Mouse (Mus musculus): ENCODE measurements around the gene Rab3a.

Rab3a gene

DNA sequence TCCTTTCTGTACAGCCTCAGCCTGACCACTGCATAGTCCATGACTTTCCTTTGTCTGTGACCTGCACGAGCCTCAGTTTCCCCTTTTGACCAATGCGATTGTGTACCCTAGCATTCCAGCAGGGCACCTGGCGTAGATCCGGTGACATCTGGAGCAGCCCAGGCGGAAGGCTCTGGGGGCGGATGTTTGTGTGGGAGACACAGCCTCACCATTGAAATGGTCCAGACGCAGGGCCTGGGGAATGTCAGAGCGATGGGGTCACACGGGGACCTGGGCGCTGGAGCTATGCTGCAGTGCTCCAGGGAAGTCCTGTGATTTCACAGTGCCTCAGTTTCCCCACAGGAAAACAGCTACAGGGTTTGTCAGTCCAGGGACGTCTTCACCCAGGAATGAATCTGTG, 12.3 kb upstream of the Rab3a start:
- DNase-seq (ENCODE audit: low spot score) = no peak

DNA sequence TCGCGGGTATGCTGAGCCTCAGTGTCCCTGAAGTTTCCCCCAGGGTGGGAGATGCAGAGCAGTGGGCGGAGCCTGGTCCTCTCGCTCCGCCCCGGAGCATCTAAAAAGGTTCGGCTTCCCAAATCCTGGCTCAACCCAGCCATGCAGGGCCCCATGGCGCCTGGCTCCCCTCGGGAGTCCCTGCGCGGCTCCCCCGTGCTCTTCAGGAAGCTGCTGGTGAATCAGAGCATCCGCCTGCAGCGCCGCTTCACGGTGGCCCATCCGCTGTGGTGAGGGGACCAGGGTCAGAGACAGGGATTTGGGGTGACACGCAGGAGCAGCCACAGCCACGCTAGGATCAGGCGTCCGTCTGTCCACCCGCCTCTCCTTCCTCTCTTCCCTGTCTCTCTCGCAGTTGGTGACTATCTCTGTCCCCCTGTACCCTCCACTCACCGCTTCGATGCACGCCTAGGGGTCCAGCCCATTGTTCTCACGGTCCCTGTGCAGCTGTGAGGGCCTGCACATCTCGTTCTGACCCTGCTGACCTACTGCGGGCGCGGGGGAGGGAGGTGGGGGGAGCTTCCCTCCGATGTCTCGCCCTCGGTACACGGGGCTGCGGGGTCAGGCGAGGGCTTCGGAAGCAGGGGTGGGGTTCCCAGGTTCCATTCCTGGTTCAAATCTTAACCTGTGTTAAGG, 11.4 kb upstream of the Rab3a start:
- no peak for DNase-seq (ENCODE audit: low spot score)

- DNase-seq (ENCODE audit: low spot score) = peak; percentile 42
These were observed 10.6 kb upstream of the Rab3a start for GRCm38 (mm10) chr8:70743656-70744590.

DNA sequence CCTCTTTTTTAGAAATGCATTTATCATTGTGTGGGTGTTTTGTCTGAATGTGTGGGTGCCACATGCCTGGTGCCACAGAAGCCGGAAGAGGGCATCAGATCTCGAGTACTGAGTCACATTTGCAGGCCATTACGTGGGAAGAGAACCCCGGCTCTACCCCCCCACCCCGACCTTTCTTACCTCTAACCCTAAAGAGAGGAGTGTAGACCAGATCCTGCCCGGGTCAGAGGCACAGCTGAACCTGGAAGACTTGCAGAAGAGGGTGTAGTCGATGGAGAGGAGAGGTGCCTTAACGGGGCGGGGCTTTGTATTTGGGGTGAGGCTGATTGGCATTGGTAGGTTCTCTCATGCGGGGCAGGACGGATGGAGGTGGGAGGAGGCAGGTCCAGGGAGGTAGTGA, 9.7 kb upstream of the Rab3a start:
- DNase-seq (ENCODE audit: low spot score) = no peak

- no peak for DNase-seq (ENCODE audit: low spot score)
These were observed 8.7 kb upstream of the Rab3a start for GRCm38 (mm10) chr8:70745691-70746220.

GRCm38 (mm10) chr8:70746676-70747075, 7.8 kb upstream of the Rab3a start:
- no peak for DNase-seq (ENCODE audit: low spot score)

- no peak for DNase-seq (ENCODE audit: low spot score)
These were observed 7.1 kb upstream of the Rab3a start for GRCm38 (mm10) chr8:70747211-70747890.

DNA sequence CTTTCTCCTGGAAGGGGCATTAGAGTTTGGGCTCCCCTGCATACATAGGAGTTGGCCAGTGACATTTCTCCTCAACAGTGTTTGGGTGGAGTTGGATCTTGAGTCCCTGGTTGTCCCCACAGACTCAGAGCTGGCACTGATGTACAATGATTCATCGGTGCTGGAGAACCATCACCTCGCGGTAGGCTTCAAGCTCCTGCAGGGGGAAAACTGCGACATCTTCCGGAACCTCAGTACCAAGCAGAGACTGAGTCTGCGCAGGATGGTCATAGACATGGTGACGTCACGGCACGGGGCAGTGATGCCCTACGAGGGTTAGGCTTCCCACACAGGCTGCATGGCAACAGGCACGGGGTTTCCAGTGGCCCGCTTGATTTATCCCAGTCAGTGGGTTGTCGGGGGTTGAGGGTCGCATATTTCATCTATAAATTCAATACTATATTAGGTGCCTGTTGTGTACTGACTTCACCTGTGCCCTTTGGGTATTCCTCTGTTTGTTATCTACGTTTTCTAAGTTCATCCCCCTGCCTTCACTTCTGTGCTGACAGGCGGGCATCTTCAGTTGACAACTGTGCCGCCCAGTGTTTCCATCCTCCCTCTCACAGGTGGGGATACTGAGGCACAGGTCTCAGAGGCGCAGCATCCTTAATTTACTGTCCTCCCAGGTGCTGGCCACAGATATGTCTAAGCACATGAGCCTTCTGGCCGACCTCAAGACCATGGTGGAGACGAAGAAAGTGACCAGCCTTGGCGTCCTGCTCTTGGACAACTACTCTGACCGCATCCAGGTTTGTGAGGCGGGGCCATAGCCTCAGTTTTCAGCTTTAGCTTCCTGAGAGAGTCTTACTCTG, 6.0 kb upstream of the Rab3a start:
- no peak for DNase-seq (ENCODE audit: low spot score)

DNA sequence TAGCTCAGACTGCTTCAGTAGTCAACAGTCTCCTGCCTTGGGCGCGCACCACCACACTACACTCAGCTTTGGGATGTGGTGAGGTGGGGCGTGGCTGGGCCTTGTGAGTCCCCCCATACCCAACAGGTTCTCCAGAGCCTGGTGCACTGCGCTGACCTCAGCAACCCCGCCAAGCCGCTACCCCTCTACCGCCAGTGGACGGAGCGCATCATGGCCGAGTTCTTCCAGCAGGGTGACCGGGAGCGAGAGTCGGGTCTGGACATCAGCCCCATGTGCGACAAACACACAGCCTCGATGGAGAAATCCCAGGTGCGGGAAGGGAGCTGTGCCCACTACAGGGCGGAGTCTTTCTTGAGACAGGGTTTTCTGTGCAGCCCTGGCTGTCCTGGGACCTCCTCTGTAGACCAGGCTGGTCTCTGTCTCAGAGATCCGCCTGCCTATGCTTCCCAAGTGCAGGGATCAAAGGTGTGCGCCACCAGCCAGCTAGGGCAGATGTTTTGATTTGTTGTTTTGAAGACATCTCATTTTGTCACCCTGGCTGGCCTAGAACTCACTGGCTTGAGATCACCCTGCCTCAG, 5.3 kb upstream of the Rab3a start:
- no peak for DNase-seq (ENCODE audit: low spot score)

DNA sequence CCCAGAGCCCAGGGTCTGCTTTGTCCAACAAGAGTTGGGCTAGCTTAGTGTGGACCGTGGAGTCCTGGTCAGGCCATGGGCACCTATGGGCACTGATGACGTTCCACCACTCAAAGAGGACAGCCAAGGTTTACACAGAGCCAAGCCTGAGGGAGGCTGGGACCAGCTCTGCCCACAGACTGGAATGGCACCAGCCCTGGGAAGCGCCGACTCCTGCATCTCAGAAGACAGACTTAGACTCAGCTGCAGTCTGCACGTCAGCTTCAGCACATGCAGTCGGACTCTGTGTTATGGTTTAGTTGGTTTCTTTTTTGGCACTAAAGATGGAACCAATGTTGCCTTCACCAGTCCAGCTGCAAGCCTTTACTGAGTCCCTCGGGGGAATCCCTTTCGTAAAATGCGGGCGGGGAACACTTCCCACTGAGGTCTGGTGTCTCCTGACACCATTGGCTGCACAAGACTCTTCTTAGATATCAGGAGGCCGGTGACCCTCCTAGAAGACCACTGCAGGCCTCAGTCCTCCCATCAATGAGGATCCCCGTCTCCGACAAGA, 4.3 kb upstream of the Rab3a start:
- DNase-seq (ENCODE audit: low spot score) = no peak

DNA sequence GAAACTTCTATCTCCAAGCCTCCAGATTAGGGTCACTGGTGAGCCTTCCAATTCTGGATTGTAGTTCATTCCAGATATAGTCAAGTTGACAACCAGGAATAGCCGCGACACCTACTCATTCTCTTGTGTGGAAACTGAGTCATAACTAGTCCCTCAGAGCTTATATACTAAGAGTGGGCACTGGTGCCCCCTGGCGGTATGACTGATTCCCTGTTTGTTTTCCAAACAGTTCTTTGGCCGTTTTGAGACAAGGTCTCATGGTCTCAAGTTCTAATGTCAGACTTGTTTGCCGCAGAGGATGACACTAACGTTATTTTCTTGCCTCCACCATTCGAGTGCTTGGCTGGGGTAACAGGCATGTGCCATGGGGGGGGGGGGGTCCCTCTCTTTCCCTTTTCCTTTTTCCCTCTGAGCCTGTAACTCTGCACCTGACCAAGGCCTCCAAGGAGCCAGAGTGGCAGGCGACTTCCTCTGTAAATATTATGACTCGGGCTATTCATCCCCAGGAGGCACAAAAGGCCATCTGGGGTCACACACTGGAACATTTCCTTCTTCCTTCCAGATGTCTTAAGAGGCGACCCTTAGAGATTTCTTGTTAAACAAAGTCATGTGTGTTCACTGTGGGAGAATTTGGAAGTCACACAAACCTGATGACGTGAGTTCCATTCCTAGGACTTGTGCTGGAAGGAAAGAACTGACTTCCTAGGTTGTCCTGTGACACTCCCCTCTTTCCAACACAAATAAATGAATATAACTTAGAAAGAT, 2.3 kb upstream of the Rab3a start:
- DNase-seq (ENCODE audit: low spot score) = peak; percentile 83

DNA sequence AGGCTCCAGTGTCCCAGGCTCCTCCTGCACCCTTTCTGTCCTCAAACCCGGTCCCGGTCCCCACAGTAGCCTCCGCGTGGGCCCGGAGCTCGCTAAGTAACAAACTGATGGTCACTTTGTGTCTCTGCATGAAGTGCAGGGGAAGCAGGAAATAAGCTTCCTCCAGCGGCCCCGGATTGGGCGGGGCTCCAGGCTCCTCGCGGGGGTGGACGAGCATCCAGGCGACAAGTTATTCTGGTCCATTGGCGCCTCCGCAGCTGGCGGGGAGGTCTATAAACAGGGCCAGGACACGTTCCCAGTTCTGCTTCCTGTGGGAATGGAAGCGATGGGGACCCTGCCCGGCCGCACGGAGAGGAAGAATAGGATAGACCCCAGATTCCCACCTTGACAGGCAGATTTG, 1.3 kb upstream of the Rab3a start:
- DNase-seq (ENCODE audit: low spot score) = peak; percentile 85

DNA sequence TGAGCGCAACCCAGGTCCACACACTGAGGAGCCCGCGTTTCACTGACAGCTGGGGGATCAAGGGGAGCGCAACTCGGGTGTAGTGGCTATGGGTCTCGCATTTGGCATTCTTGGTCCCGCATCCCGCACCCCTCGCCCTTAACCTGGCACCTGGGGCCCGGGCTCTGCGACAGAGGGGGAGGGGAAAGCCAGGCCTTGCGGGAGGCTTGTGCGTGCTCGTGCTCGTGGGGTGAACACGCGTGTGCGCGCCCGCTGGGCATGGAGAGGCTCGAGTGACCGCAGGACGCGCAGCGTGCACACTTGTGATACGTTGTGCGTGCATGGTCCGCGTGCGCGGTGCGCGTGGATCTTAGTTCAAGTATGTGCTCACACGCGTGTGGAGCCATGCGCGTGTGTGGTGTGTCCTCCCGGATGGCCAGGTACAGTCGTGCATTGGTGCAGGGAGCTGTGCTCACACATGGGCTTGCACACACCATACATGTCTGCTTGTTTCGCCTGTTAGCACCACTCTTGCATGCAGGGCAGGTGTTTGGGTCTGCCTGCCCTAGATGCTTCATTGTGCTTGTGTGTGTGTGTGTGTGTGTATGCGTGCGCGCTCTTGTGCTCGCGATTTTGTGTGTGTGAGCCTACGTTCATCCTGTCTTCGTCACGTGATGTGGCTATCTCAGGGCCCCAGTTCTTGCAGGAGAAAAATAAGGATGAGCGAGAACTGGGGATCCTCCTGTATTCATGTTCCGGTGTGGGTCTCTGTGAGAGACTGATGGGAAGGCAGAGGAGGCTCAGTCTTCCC, 587 bp downstream of the Rab3a start:
- DNase-seq (ENCODE audit: low spot score) = peak; percentile 86

DNA sequence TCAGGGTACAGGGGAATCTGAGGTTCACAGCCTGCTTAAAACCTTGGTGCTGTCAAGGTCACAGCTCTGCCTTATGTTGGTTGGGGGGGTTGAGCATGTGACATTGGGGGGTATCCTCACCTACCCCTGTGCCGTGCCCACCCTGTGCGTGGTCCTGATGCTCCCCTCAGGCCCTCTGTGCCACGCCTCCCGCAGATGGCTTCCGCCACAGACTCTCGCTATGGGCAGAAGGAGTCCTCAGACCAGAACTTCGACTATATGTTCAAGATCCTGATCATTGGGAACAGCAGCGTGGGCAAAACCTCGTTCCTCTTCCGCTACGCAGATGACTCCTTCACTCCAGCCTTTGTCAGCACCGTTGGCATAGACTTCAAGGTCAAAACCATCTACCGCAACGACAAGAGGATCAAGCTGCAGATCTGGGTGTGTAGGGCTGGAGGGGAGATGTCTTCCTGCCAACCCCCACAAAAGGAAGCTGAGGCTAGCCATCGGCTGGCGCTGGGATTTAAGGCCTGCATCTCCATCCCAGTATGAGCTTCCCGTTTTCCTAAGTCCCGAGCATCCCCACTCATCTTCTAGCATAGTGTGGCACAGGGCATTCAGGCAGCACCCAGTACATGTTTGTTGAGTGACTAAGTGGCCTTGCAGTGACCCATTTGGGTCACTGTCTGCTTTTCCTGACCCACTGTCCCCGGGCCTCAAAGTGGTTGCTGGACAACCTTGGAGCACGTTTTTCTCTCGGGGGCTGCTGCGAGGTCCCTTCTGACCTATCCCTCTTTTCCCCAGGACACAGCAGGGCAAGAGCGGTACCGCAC, 1.4 kb downstream of the Rab3a start:
- DNase-seq (ENCODE audit: low spot score) = peak; percentile 22

- DNase-seq (ENCODE audit: low spot score) = peak; percentile 11
These were observed 2.1 kb downstream of the Rab3a start for GRCm38 (mm10) chr8:70756476-70757040.

DNA sequence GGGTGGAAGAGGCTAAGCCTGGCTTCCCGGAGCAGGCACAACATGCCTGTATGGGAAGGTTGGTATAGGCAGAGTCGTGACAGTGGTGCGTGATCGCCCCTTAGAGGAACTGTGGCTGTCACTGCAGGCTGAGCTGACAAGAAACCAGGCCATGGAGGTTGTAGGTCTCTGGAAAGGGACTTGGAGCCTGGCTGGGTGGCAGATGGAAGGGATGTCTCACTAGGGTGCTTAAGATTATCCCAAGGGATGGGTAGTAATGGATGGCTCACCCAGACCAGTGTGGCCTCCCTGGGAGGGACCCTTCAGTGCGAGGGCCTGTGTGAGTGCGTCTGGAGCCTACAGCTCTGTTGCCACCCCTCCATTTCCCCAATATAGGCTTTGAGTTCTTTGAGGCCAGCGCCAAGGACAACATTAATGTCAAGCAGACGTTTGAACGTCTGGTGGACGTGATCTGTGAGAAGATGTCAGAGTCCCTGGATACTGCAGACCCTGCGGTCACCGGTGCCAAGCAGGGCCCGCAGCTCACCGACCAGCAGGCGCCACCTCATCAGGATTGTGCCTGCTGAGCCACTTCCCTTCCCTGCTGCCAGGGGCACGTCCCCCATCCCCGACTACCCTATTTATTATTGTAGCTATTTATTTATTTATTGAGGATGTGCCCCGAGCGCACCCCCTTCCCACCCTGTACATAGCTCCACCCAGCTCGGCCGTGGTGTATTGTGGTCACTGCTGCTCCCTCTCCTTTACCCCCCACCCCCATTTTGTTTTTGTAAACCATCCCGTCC, 3.2 kb downstream of the Rab3a start:
- DNase-seq (ENCODE audit: low spot score) = no peak

GRCm38 (mm10) chr8:70758308-70758615, 3.8 kb downstream of the Rab3a start:
- DNase-seq (ENCODE audit: low spot score) = no peak

Data from layer of hippocampus, adult 11-12 months (tissue).